Mouse (Mus musculus) liver, embryonic 12.5 days (tissue): ENCODE measurements around the gene Coq7. TPM values are rescaled to one million over a fixed set of nuclear protein-coding genes. Genes with fewer than 3 reads are reported as not detected.

Experiments used
- ATAC-seq: fragments of 200-750 bp; cut with Nextera tagmentation; 2 replicates; pipeline ENCODE4 v1.8.0; 2017; ENCODE audit warnings: moderate number of reproducible peaks, mild to moderate bottlenecking, moderate library complexity
- H3K27ac ChIP-seq: fragments of 300-500 bp; sonication (generic); 2 replicates; pipeline ENCODE4 v1.5.1; 2016; ENCODE audit warnings: mild to moderate bottlenecking
- H3K27me3 ChIP-seq: fragments of 300-500 bp; sonication (generic); replicated peaks from 2 replicates; pipeline ENCODE4 v1.6.1; 2016; ENCODE audit warnings: mild to moderate bottlenecking, moderate library complexity
- H3K36me3 ChIP-seq: fragments of 300-500 bp; sonication (generic); 2 replicates; pipeline ENCODE4 v1.6.1; 2016; ENCODE audit warnings: mild to moderate bottlenecking, moderate library complexity
- H3K4me1 ChIP-seq: fragments of 300-500 bp; sonication (generic); 2 replicates; pipeline ENCODE4 v1.6.1; 2016
- H3K4me2 ChIP-seq: fragments of 300-500 bp; sonication (generic); 2 replicates; pipeline ENCODE4 v1.6.1; 2016; ENCODE audit warnings: mild to moderate bottlenecking, moderate library complexity
- H3K4me3 ChIP-seq: fragments of 300-500 bp; sonication (generic); 2 replicates; pipeline ENCODE4 v1.5.1; 2016; ENCODE audit warnings: mild to moderate bottlenecking, moderate library complexity
- H3K9ac ChIP-seq: fragments of 300-500 bp; sonication (generic); 2 replicates; pipeline ENCODE4 v1.6.1; 2016; ENCODE audit warnings: mild to moderate bottlenecking, moderate library complexity
- H3K9me3 ChIP-seq: fragments of 300-500 bp; sonication (generic); replicated peaks from 2 replicates; pipeline ENCODE4 v1.6.1; 2016; ENCODE audit warnings: mild to moderate bottlenecking, moderate library complexity
- WGBS: fragments of 180-500 bp; shearing (Covaris S2); methylation state at CpG from one replicate; pipeline ENCODE4 v1.1.7; 2016; ENCODE audit not compliant: insufficient replicate concordance; 5-methylcytosine and 5-hydroxymethylcytosine counted together
- polyA plus RNA-seq: library from polyadenylated mRNA; unstranded; fragments of >200 nt; fragmentation: Nextera tagmentation; extraction: Ambion mirVana; gene quantifications from 2 replicates; pipeline ENCODE4 v1.2.1, GENCODE M21; 2016

Gene Coq7
- polyA plus RNA-seq, 1 experiment from 2014 or later: 62.9 TPM

DNA sequence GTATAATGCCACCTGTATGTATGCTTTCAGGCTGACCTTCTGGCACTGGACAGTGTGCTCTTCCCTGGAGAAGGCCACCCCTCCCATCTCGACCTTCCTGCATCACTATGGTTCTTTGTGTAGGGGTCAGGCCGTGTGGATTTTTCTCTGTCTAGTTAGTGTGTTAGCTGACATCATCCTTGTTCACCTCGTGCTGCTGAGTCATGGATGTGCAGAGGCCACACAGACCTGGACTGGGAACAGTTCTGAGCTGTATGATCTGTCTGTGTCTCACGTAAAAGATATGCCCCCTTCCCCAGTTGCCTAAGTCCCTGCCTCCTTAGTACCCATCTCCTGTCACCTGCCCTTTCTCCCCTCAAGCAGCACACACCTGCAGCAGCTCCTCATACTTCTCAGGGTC is 6.2 kb downstream of the Coq7 start:
- peaks cover 54% of the 10 kb centered on the region for H3K36me3 ChIP-seq
- H3K4me3 ChIP-seq: no peak overlapping the region
- no peak overlapping the region for H3K9ac ChIP-seq
- 68% methylated on average over 4 of the region's 4 CpGs for WGBS
- no peak overlapping the region for H3K4me2 ChIP-seq
- H3K27ac ChIP-seq: no peak overlapping the region
- no peaks in the 10 kb centered on the region for H3K27me3 ChIP-seq
- no peaks in the 10 kb centered on the region for H3K9me3 ChIP-seq
- H3K4me1 ChIP-seq: peaks cover 6% of the 10 kb centered on the region; the same call in 1 of the 2 replicates
- no peak for ATAC-seq

DNA sequence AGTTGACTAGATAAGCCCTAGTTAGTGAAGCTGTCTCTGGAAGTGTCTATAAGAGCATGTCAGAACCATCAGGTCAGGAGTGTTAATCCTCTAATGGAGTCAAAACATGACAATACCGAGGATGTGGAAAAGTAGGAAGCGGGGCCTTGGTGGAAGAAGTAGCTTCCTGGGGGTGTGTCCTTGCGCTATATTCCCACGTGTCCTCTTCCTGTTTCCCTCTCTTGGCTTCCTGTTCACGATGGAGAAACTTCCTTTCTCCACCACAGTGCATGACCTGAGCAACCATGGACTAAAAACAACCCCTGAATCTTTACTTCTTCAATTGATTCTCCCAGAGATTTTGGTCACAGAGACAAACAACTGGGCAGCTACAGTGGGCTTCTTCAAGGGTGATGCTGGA is 11.1 kb downstream of the Coq7 start:
- Histone ChIP-seq H3K27me3 (0 out of 2 replicates have a peak, but pooled peaks cover 4% of the 10 kb centered on the region), H3K27ac (no peak overlapping the region), H3K36me3 (peaks cover 36% of the 10 kb centered on the region), H3K4me1 (0 out of 2 replicates have a peak, but pooled peaks cover 6% of the 10 kb centered on the region), H3K9me3 (no peaks in the 10 kb centered on the region), H3K4me3 (no peak overlapping the region), H3K9ac (no peak overlapping the region), H3K4me2 (no peak overlapping the region)
- no peak for ATAC-seq
- WGBS: 43% methylated on average over 5 of the region's 5 CpGs

DNA sequence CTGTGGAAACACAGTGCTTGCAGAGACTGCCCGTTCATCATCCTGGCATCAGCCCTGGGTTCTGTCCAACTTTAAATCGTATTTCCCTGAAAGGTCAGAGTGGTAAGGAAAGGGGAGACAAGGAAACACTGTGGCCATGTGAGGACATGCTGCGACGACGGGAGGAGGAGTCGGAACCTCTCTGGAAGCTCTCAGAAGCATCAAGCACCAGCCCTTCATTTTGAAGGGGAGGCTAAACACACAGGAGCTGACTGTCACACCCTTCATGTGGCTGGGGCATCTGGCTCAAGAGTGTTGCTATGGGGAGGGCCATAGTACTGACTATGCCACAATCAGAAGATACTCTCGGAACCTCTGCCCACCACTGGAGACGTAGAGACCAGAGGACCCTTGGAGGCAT is 13.5 kb downstream of the Coq7 start:
- WGBS: 78% methylated on average over 8 of the region's 8 CpGs

DNA sequence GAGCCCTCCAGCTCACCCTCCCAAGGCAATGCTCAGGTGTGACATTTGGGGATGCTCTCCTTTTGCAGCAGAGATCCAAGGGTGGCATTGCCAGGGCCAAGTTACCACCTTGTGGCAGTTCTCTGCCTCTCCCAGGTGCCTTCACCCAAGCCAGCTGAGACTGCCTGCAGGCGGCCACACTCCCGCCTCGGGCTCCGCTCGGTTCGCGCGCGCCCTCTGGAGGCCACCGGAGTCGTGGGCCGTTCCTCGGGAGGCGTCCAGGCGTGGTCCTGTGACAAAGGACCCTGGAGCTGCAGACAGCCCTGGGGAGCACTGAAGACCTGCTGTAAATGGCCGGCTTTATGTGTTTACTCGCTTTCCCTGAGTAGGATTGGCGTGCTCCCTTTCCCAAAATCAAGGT is 14.5 kb downstream of the Coq7 start:
- Histone ChIP-seq H3K4me2 (no peak overlapping the region), H3K4me1 (0 out of 2 replicates have a peak, but pooled peaks cover 6% of the 10 kb centered on the region), H3K9ac (no peak overlapping the region), H3K27ac (no peak overlapping the region), H3K36me3 (peaks cover 10% of the 10 kb centered on the region; the same call in 1 of the 2 replicates), H3K27me3 (0 out of 2 replicates have a peak, but pooled peaks cover 4% of the 10 kb centered on the region), H3K4me3 (no peak overlapping the region), H3K9me3 (no peaks in the 10 kb centered on the region)
- ATAC-seq: peak; percentile 35; the same call in 1 of the 2 replicates
- WGBS: 3% methylated on average over 18 of the region's 18 CpGs

More for the DNA sequence above, 13.5 kb downstream of the Coq7 start:
- no peak for ATAC-seq
- Histone ChIP-seq H3K9me3 (no peaks in the 10 kb centered on the region), H3K4me1 (0 out of 2 replicates have a peak, but pooled peaks cover 6% of the 10 kb centered on the region), H3K27me3 (0 out of 2 replicates have a peak, but pooled peaks cover 4% of the 10 kb centered on the region), H3K4me2 (no peak overlapping the region), H3K4me3 (no peak overlapping the region), H3K36me3 (peaks cover 13% of the 10 kb centered on the region; the same call in 1 of the 2 replicates), H3K27ac (no peak overlapping the region), H3K9ac (no peak overlapping the region)

DNA sequence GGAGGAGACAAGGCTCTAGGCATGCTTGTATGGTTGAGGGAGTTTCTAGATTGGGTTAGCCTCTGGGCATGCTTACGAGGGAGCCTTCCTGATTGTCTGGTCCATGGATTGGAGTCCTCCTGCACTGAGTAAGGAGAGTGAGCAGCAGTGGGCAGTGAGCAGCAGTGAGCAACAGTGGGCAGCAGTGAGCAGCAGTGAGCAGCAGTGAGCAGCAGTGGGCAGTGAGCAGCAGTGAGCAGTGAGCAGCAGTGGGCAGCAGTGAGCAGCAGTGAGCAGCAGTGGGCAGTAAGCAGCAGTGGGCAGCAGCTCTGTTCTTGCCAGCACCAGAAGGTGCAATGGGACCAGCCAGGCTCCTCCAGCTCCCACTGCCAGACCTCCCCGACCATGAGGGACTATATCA is 15.3 kb downstream of the Coq7 start:
- Histone ChIP-seq H3K4me3 (no peak overlapping the region), H3K36me3 (peaks cover 1% of the 10 kb centered on the region; the same call in 1 of the 2 replicates), H3K27me3 (0 out of 2 replicates have a peak, but pooled peaks cover 4% of the 10 kb centered on the region), H3K9ac (no peak overlapping the region), H3K4me1 (0 out of 2 replicates have a peak, but pooled peaks cover 6% of the 10 kb centered on the region), H3K27ac (no peak overlapping the region), H3K9me3 (no peaks in the 10 kb centered on the region), H3K4me2 (no peak overlapping the region)
- ATAC-seq: 0 out of 2 replicates have a peak, but pooled peaks have one; percentile 33
- WGBS: 50% methylated on average over 2 of the region's 2 CpGs

DNA sequence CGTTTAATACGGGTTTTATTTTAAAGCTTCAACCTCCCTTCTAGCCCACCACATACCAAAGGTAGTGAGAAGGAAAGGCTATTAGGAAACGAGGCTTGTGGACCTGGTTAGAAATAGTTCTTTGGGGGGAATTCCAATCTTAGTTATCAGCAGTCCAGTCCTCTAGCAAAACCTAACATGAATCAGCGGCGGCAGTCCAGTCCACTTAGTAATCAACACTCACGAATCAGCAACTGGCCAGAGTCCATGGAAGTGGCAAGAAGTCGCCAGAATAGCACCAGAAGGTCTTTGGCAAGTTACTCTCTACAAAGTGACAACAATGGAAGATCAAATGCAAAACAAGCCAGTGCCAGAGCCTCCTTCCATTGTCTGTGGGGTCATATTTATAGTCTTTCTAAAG is 24.6 kb downstream of the Coq7 start:
- no peak for ATAC-seq
- Histone ChIP-seq H3K27me3 (no peaks in the 10 kb centered on the region), H3K9ac (no peak overlapping the region), H3K27ac (no peak overlapping the region), H3K4me2 (no peak overlapping the region), H3K4me1 (no peaks in the 10 kb centered on the region), H3K4me3 (no peak overlapping the region), H3K36me3 (no peaks in the 10 kb centered on the region), H3K9me3 (no peaks in the 10 kb centered on the region)
- 62% methylated on average over 7 of the region's 7 CpGs for WGBS

DNA sequence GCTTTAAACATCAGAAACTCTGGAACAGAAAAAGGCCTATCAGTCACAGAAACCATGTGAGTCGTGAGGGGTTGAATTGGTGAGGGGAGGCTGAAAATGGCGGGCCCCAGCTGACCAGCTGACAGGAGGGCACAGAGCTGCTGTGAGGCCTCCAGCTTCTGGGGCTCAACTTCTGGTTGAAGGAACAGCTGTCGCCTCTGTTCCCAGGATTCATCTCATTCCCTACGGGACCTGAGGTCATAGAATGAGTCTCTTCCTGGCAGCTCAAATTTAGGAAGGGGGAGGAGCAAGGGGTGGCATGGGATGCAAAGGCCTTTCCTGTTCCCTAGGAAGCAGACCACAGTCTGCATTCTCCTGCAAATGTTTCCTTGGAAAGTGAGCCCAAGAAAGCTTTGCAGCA is 29.3 kb downstream of the Coq7 start:
- WGBS: 53% methylated on average over 4 of the region's 4 CpGs
- Histone ChIP-seq H3K27me3 (no peaks in the 10 kb centered on the region), H3K27ac (no peak overlapping the region), H3K4me2 (no peak overlapping the region), H3K4me3 (no peak overlapping the region), H3K36me3 (no peaks in the 10 kb centered on the region), H3K9ac (no peak overlapping the region), H3K9me3 (no peaks in the 10 kb centered on the region), H3K4me1 (0 out of 2 replicates have a peak, but pooled peaks cover 6% of the 10 kb centered on the region)
- ATAC-seq: no peak

DNA sequence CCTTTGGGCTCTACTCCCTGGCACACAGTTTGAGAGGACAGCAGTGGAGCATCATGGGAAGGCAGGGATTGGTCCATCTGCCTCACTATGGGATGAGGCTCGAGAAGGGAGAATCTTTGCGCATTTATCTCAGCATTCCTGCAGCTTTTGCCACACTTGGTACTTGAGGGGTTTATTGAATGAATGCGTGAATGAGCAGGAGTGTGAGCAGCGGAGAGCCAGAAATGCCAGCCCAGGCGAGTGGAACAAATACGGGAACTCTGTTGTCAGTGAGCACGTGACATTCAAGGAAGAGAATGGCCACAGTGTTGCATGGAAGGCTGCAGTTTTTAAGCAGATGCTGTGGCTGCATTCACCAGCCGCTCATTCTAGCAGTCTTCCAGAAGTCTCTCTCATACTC is 30.8 kb downstream of the Coq7 start:
- Histone ChIP-seq H3K36me3 (no peaks in the 10 kb centered on the region), H3K4me2 (no peak overlapping the region), H3K9ac (no peak overlapping the region), H3K9me3 (no peaks in the 10 kb centered on the region), H3K4me3 (no peak overlapping the region), H3K4me1 (0 out of 2 replicates have a peak, but pooled peaks cover 6% of the 10 kb centered on the region), H3K27ac (no peak overlapping the region), H3K27me3 (no peaks in the 10 kb centered on the region)
- no peak for ATAC-seq
- 65% methylated on average over 8 of the region's 8 CpGs for WGBS

DNA sequence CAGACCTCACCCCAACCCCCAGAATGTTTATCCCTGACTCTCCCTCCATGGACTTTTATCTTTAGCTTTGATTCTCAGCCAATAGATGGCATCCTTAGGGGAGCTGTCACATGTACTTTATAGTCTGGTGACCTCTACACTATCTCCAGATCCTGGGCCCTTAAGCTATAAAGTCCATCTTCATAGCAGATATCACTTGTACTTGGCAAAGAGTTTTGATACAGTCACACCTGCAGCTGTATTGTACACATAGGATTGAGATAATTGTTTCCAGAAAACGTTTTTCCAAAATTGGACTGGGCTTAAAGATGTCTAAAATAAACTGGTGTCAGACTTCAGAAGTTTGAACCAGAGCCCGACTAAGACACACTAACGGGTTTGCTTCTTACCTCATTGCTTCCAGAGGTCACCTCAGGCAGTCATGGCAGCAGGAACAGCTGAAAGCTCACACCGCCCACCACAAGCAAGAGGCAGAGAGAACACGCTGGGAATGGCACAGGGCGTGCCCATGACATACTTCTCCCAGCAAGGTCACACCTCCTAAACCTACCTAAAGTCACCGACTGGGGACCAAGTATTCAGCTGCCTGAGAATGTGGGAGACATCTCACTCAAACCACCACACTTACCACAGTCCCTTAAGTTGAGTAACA is 33.2 kb downstream of the Coq7 start:
- Histone ChIP-seq H3K27me3 (no peaks in the 10 kb centered on the region), H3K9ac (no peak overlapping the region), H3K36me3 (no peaks in the 10 kb centered on the region), H3K4me2 (no peak overlapping the region), H3K4me3 (no peak overlapping the region), H3K4me1 (0 out of 2 replicates have a peak, but pooled peaks cover 6% of the 10 kb centered on the region), H3K9me3 (no peaks in the 10 kb centered on the region), H3K27ac (no peak overlapping the region)
- ATAC-seq: no peak
- 44% methylated on average over 7 of the region's 7 CpGs for WGBS

DNA sequence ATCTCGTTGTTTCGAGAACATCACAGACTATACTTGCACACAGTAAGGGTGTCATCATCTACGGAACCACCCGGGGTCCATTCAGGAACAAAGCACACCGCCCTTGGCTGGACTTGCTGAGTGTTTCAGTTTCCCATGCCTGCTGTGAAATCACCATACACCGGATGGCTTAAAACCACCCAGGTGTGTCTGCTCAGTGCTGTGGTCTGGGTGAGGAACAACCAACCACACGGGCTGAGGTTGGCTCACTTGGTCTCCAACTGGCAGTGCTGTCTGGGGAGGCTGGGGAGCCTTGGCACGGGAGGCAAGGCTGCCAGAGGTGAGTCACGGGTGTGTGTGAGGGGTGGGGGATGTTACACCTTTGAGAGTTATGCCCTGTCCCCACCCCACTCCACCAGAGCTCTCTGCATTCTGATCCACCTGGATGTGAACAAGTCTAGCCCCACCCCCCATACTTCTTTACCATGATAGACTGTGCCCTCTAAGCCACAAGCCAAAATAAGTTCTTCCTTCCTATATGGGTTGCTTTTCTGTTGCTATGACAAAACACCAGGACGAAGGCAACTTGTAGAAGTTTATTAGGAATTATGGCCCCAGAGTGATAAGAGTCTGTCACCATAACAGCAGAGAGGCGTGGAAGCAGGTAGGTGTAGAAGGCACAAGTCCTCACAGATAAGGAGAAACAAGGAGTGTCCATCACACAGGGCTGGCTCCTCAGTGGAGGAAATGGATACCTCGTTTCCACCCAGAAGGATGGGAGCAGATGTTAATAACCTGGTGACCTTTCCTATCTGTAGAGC is 34.0 kb downstream of the Coq7 start:
- Histone ChIP-seq H3K36me3 (no peaks in the 10 kb centered on the region), H3K4me1 (0 out of 2 replicates have a peak, but pooled peaks cover 6% of the 10 kb centered on the region), H3K27me3 (no peaks in the 10 kb centered on the region), H3K4me3 (no peak overlapping the region), H3K27ac (no peak overlapping the region), H3K4me2 (no peak overlapping the region), H3K9me3 (no peaks in the 10 kb centered on the region), H3K9ac (no peak overlapping the region)
- ATAC-seq: no peak
- 56% methylated on average over 12 of the region's 12 CpGs for WGBS

DNA sequence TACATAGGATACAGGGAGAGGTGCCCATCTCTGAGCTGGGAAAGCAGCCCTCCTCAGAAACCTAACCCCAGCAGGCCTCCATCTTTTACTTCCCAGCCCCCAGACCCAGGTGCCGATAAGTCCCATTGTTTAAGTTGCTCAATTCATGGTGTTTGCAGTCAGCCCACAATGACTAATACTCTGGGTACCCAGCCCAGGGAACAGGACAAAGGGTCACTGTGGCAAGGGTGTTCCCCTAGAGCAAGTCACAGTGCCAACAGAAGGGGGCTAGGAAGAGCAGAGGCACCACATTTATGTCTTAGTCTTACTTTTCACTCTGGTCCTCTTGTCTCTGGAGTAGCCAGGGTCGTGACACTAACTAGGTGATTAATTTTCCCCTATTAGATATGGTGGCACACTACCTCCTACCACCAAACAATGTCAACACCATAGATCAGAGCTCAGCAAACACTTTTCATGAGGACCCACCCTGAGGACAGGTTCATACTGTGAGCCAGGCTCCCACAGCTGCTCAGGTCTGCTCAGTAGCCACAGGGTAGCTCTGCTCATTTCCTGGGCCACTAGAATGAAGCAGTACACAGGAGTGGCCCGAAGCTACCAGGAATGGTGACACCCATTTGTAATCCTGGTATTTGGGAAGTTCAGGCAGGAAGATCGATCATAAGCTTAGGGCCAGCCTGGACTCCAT is 38.1 kb downstream of the Coq7 start:
- no peak overlapping the region for H3K27ac ChIP-seq
- ATAC-seq: no peak
- no peak overlapping the region for H3K9ac ChIP-seq
- H3K4me2 ChIP-seq: no peak overlapping the region
- H3K27me3 ChIP-seq: peaks cover 27% of the 10 kb centered on the region
- WGBS: 62% methylated on average over 4 of the region's 4 CpGs
- no peak overlapping the region for H3K4me3 ChIP-seq
- peaks cover 3% of the 10 kb centered on the region for H3K36me3 ChIP-seq
- peaks cover 17% of the 10 kb centered on the region; the same call in 1 of the 2 replicates for H3K4me1 ChIP-seq
- no peaks in the 10 kb centered on the region for H3K9me3 ChIP-seq
